Mouse (Mus musculus) kidney, adult 2 months (tissue): ENCODE measurements around the gene Pla2g5.

ENCODE experiments used
- CTCF ChIP-seq: fragments of 200-500 bp; conservative IDR thresholded peaks from 2 replicates; pipeline ENCODE4 v1.5.1; 2011; ENCODE audit warnings: low read depth, mild to moderate bottlenecking, control low read depth, low read length, moderate library complexity, mixed read lengths; ENCODE audit not compliant: insufficient read depth, insufficient read length
- POLR2A ChIP-seq: fragments of 200-500 bp; IDR thresholded peaks from one replicate; pipeline ENCODE4 v1.6.1; 2011; ENCODE audit warnings: low read depth, low read length, control low read depth

DNA sequence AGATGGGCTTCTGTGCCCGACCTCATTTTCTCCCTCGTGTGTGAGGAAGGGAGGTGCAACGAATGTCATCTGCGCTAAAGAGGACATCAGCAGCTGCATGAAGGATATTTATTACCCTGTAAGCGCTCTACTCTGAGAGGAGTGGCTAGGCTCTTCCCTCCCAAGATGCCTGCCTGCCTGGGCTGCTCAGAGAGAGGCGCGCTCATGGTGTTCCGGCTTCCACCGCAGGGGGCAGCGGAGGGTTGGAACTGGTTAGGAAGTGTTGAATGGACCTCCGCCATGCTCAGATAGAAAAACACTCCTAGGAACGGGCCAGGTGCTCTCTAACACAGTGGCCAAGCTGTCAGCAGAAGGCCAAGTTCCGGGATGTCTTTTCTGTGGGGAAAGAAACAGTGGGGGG lies 3.6 kb downstream of the Pla2g5 start:
- TF ChIP-seq CTCF (peak; percentile 59), POLR2A (no peak)
